Mouse (Mus musculus) large intestine, adult 2 months (tissue): ENCODE measurements around the gene Sema5a. TPM values are rescaled to one million over a fixed set of nuclear protein-coding genes. Genes with fewer than 3 reads are reported as not detected.

Source experiments
- DNase-seq: peaks from one replicate; pipeline ENCODE4 v3.0.0-alpha.2; 2012; ENCODE audit warnings: low read depth, low spot score
- WGBS: fragments of 180-500 bp; shearing (Covaris S2); methylation state at CpG from one replicate; pipeline ENCODE4 v1.1.7; 2018; 5-methylcytosine and 5-hydroxymethylcytosine counted together
- polyA plus RNA-seq: library from polyadenylated mRNA; depleted of rRNA; stranded (reverse); fragments of >200 nt; gene quantifications from 2 replicates; pipeline ENCODE4 v1.2.3, GENCODE M21; 2012

The Sema5a gene
- polyA plus RNA-seq, 1 experiment, result 3.9 TPM

DNA sequence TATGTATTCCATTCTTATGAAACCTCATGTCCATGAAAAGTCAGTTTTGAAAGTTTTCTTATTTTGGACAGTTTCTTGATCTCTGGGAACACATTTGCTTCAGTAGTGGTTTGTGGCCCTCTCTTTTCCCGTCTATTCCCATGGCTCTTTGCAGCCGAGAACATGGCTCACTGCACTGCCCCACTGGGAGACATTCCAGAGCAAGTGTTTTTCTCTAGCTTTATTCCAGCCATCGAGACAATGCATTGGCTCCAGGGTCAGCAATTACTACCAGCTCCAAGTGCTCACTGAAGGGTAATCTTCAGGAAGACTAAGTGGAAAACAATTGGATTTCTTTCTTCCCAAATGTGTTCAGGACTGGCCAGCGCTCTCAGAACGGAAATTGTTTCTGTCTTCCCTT is 94.8 kb downstream of the Sema5a start:
- WGBS, result 63% methylated on average over 5 of the region's 5 CpGs
- DNase-seq, result no peak

DNA sequence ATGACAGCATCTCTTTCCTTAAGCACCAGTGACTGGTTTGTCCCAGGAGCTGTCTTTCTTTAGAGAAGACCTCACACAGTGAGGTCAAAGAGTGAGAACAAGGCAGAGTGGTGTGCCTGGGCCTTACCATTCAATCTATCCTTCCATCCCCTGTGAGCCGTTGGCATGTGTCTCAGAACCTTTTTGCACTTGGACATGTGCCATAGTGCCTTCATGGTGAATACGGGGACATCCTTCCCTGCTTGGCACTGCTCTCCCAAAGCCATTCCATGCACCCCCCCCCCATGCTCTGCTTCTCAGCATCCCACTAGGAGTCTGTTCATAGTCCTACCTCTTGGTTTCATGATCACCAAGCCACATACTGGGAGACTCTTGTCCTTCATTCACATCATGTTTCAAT is 96.8 kb downstream of the Sema5a start:
- no peak for DNase-seq
- 43% methylated on average over 2 of the region's 2 CpGs for whole genome bisulfite sequencing

DNA sequence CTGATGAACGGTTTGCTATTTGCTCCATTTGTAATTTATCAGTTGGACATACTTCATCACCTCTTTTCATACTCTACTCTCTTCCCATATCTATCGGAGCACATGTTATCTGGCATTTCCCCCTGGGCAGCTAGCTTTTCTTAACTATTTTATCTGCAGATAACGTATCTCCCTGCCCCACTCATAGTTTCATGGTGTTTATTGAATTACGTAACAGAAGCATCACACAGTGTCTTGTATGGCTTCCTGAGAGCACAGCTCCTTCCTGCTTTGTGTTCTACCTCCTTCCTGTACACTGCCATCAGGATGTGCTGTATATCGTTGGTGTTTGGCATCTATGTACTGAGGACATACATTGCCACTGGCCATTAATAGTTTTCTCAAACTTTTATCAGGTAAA is 98.9 kb downstream of the Sema5a start:
- no peak for DNase-seq

DNA sequence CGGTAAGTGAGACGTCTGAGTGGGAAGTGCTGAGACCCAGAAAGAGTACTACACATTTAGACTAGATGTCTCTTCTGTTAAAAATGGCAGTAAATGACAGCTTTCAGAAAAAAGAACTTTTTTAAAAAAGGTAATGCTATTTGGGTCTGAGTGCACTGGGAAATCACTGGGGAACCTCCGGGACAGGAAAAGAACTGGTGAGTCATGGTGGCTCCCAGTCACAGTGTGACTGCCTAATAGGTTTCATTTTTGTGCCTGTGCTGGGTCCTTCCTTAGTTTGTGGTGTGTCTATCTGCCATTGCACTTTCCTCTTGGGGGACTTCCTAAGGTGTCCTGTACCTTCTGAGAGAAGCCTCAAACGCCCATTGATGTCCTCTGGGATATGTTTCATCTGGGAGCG is 102.7 kb downstream of the Sema5a start:
- WGBS, result 88% methylated on average over 5 of the region's 5 CpGs
- DNase-seq, result no peak

More for the DNA sequence above, 98.9 kb downstream of the Sema5a start:
- 83% methylated on average over 5 of the region's 5 CpGs for WGBS

DNA sequence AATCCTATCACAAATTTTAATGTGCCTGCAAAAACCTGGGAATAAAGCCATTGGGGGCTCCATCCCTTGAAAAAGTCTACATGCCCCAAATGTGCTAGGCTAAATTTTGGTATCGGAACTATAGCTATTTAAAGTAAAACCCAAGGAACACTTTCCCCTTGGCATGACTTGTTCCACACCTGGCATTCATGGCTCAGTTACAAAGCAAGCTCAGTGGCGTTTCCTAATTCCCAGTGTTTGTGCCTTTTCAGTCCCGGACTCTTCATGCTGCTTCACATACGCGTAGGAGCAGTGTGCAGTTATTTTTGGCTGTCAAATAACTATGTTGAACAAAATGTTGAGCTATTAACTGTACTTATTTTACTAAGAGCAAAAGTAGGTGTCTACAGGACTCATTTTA is 104.7 kb downstream of the Sema5a start:
- WGBS, result 83% methylated on average over 5 of the region's 5 CpGs
- DNase-seq, result no peak

DNA sequence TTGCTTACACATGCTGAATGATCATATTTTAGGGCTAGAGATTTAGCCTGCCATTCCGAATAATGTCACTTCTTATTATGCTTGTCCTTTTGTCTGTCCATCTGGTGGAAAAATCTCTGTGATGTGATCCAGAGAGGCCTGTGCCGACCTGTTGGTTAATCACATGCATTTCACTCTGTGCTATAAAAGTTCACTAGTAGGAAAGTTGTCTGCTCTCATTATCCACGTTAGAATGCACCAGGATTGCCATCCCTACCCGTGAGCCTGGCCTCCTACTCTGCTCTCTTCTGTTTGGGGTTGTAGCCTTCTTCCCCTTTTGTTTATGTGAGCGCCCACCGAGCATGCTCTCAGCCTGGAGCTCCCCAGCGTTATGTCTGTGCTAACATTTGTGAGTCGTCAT is 108.4 kb downstream of the Sema5a start:
- DNase-seq, result no peak
- WGBS, result 70% methylated on average over 8 of the region's 8 CpGs

DNA sequence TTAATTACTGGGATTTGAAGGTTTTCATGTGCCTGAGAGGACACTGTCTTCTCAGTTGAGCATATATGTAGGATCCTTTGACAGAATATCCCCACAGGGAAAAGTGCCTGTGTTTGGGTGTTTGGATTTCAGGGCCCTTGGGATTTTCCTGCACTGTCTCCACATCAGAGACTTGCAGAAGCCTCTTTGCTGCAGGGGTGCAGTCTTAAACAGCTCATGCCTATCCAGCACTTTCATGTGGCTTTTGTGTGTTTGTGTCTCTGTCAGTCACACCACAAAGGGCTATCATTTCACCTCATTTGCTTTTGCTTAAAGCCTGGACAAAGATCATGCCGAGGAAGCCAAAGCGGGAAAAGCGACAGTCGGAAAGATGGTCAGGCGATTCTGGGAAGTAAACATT is 108.9 kb downstream of the Sema5a start:
- WGBS, result 78% methylated on average over 5 of the region's 5 CpGs

DNA sequence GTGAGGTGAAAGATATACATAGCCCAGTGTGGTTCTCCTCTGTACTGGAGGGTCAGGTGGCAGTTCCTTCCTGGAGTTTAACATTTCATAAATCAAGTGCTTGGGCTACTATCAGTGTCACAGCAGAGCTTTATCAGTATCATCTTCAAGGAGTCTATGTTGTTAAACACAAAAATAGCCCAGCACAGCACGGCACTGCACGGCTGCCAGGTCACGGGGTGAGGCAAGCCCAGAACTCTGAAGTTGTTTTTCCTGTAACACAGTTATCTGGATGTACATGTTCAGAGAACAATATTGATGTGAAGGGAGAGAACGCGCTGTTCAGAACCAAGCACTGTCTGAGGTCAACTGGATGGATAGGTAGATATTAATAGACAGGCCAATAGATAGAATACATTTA is 112.2 kb downstream of the Sema5a start:
- 83% methylated on average over 5 of the region's 5 CpGs for WGBS
- no peak for DNase-seq

More for the DNA sequence above, 108.9 kb downstream of the Sema5a start:
- DNase-seq, result no peak

DNA sequence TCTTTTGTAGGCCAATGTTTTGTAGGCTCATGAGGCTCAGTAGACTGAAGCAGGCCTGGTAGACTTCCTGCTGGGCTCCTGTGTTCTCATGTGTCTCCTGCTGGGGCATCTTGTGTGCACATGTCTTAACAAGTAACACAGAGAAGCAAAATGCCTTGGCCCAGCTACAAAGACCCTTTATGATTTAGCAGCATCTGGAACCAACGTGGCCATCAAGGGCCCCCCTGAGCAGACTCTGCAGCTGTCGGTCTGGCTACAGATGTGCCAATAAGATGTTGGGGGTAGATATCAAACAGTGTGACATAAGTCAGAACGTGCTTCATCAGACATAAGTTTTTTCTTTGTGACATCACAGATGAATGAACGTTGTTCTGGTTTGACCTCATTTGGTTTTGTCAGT is 123.2 kb downstream of the Sema5a start:
- no peak for DNase-seq
- WGBS, result 86% methylated on average over 4 of the region's 4 CpGs

DNA sequence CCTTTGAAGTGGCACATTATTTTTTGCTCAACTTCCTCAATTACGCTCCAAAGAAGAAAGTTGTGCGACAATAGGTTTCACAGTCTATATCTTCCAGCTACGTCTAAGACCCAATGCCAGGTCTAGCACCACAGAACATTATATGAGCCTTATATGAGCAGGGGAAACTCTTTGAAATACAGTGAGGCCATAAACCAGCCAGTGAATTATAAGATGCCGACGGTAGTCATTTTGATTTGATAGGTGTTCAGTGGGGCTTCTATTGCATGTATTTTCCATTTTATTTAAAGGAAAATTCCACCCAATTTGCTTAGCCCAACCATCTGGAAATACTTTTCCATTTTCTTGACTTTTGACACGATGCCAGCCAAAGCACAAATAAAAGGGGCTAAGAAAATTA is 126.3 kb downstream of the Sema5a start:
- 42% methylated on average over 6 of the region's 6 CpGs for WGBS

DNA sequence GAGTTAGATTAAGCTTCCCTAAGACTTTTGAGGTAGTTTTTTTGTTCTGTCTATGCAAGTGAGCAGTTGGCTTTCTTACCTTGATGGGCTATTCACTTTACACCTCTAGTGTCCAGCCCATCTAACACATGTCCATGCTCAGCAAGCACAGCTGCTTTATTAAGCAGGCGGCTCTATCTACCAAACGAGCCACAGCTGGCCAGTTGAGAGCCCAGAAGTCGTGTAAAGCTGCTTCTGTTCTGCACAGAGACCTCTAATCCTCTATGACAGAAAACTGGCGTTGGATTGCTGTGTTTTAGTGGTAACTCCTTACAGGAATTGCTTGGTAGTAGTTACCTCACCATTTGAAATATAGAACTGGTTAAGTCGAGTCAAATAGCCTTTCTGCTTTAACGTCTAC is 126.8 kb downstream of the Sema5a start:
- DNase-seq, result no peak
- 61% methylated on average over 6 of the region's 6 CpGs for WGBS

More for the DNA sequence above, 126.3 kb downstream of the Sema5a start:
- DNase-seq, result no peak

DNA sequence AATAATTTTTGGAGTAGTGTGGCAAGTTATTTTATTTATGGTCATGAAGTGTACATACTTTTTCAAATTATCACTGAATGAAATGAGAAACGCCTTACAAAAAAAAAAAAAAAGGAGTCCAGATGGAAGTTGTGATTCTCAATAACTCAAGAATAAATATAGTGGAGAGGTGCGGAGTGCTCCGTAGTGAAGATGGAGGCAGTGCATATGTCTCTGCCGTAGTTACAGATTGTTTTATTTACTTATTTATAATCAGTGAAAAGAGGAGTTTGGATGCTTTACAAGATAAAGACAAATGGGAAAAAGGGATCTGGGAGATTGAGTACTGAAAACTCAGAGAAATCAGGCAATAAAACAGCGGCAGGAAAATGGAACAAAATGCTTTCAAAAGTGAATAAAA is 131.7 kb downstream of the Sema5a start:
- WGBS, result 90% methylated on average over 5 of the region's 5 CpGs
- DNase-seq, result no peak

DNA sequence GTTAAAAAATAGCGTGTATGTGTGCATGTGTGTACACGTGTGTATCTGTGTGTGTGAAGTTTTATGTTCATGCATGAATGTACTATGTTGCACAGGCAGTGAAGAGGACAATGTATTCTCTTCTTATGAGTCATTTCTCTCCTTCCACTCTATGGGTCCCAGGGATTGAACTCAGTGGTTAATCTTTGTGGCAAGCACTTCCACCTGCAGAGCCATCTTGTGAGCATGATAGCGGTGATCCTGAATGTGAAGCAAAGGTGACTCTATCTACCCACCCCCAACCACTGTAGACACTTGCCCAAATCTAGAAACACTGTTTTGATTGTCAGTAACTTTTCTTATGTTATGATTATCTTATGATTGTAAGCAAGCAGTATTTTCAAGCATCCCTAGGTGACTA is 133.2 kb downstream of the Sema5a start:
- WGBS, result 89% methylated on average over 3 of the region's 3 CpGs
- no peak for DNase-seq

DNA sequence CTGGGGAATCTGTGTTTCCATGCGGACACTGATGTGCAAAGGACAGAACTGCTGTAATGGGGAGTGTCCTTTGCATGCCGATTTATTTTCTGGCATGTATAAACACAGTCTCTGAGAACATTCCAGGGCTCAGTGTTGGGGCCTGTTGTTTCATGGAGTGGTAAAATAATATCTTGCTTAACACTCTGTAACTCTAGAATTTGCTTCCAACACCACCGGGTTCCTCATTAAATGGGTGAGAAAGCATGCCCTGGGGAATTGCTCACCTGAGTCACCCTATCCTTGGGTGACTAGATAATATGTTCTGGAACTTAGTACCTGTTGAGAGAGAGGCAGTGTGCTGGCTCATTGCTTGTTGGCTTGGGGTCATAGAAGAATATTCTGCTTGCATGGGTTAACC is 135.7 kb downstream of the Sema5a start:
- 68% methylated on average over 3 of the region's 3 CpGs for WGBS

DNA sequence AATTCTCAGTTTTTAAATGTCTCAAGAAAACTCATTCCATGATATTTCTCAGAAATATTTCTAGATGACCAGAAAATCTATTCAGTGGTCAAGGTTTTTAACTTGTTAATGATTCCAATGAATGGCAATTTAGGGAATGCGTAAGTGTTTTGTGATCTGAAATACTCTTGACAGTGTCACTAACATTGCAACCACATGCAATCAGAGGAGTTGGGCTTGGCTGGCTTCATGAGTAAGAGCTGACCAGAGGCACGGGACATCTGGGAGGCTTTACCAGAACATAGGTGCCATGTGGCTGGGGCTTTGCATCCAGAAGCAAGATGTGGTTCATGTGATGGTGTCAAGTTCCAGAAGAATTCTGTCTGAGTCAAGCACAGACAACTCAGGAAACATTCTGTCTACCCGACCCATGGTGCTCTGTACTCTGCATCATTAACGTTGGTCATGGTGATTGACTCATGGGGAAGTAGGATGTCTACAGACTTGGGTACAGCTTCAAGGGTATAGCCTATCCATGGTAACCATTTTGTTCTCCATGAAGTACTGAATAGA is 138.4 kb downstream of the Sema5a start:
- no peak for DNase-seq
- whole genome bisulfite sequencing, result 89% methylated on average over 4 of the region's 4 CpGs

More for the DNA sequence above, 135.7 kb downstream of the Sema5a start:
- DNase-seq, result no peak

DNA sequence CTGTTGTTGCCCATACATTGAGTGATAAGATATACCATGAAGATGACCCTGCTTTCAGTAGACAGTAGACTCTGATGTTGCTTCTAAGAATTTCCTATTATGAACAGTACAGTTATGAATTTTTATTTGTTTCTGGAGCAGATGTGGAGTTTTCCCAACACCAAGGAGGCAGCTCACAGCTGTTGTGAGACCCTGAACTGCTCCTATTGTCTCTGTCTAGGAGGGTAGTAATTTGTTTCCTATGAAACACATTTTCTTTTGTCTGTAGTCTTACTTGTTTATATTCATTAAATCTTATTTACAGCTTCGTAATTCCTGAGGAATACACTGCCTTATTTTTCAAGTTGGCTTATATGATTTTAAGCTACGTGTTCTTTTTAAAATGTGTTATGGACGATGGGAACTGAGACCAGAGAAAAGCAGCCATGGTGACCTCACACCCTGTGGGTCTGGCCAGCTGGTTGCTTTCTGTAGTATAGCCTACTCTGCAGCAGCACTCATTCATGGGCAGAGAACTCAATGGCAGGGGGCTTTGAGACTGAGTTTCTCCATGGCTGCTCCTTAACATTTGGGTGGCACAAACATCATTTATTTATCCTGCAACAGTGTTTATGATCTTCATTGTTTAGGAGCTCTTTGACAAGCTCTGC is 151.8 kb downstream of the Sema5a start:
- WGBS, result 81% methylated on average over 3 of the region's 3 CpGs
- DNase-seq, result no peak

DNA sequence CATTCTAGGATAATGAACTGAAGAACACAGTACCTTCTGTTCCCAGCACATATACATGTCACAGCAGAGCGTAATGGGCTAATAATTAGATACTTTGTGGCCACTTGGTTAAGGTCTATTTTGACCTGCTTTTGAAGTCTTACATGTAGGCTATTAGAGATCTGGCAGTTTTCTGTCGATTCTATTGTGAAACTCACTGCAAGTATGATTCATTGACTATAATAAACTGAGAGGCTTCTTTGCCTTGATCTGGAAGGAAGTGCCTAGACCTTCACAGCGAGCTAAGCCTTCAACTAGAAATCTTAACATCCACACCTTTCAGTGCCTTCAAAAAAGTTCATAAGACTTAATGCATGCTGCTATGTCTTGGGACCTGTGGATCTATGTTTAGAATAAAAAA is 152.5 kb downstream of the Sema5a start:
- no peak for DNase-seq
- WGBS, result 54% methylated on average over 3 of the region's 3 CpGs

DNA sequence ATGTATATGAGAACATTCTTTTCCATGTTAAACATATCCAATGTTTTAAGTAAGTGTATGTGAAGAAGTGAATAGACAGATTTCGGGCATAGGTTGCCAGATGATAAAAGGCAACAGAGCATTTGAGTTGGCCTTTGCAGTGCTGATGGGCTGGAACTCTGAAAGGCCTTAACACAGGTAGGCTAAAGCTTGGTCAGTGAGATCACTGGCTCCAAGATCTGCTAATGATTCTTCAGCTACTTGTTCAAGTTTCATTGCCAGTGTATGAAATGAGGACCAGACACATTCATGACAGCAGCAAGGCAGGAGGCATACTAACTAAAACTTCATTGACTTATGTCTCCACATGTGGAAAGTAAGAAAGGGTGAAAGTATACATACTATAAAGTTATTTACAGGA is 154.1 kb downstream of the Sema5a start:
- DNase-seq, result no peak
- 91% methylated on average over 1 of the region's 1 CpGs for WGBS

DNA sequence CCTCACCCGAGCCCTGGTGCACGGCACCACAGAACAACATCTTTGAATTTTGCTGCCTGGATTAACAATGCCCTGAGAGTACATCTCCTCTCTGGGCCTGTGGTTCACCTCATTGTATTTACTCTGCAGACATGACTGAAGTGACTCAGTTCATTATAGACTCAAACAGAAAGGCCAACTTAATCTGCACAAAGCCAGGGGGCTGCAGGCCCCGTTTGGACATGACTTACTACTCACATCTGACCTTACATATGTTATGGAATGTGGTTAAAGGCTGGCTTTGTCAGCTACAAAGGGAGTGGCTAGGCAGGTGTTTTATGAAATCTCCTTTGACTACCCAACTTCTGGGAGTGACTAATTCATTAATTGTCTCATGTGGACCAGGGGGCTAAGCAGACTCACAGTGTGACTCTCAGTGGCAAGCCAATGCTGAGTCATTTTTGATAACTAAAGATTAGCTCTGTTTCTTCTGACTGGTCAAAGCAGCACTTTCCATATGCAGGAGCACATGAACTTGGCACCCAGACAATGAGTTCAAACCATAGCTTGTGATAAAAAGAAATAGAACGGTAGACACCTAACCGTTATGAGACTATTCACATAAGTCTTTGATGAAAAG is 157.4 kb downstream of the Sema5a start:
- WGBS, result 60% methylated on average over 5 of the region's 5 CpGs
- DNase-seq, result no peak

DNA sequence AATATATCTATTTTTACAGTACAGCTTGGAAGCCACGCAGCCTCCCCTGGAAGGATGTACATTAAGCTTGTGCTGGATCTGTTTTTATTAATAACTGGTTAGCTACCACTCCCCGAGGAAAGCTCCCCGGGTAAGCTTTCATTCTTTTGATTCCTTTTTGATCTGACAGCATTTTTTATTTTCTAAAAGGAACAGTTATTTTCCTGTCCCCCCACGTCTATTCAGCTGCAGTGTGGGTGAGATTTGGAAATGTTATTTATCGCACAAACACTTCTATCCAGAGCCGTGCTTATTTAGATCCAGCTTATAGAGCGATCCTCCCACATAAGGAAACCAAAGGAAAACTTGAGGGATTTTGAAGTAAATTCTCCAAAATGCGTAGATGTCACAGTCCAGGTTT is 158.7 kb downstream of the Sema5a start:
- WGBS, result 89% methylated on average over 8 of the region's 8 CpGs
- DNase-seq, result no peak

DNA sequence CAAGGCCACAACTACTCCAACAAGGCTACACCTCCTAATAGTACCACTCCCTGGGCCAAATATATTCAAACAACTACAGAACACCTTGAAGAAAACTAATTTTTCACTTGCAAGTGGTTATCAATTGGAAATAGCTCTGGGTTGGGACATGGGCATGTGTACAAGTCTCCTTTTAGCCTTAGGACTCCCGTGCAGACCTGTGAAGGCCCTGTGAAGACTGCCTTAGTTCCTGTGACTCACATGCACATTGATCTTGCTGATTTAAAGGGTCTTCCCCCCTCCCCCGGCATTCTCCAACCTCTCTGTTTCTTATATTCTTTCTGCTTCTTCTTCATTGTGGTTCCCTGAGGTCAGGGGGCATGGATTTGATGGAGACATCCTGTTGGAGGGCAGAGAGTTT is 161.8 kb downstream of the Sema5a start:
- WGBS, result 88% methylated on average over 2 of the region's 2 CpGs
- no peak for DNase-seq
